In genomic region chr3:60941451-60941850, GRCm38 (mm10) we compare ENCODE assay signal across 35 mouse cellular contexts.
"Had no signal": no experiment of that assay in that cellular context is flagged by ENCODE, and none has a peak within 500 bp of the region (broad histone marks: within the 10 kb centered on the region; RNA-seq: fewer than 3 reads in every experiment).

No protein-coding gene starts in this region.

- ATAC-seq: hindbrain, embryonic 16.5 days; hindbrain, postnatal 0 days; inflammation-experienced regulatory T-cells, adult 6 months; intestine, embryonic 15.5 days; intestine, embryonic 16.5 days; intestine, postnatal 0 days had no signal

- H3K36me3 ChIP-seq: heart, embryonic 10.5 days; heart, embryonic 12.5 days; heart, embryonic 13.5 days; heart, embryonic 15.5 days; hindbrain, embryonic 10.5 days; hindbrain, embryonic 12.5 days; hindbrain, embryonic 13.5 days; hindbrain, embryonic 15.5 days; intestine, embryonic 15.5 days; kidney, embryonic 15.5 days had no signal

- H3K4me3 ChIP-seq: heart, embryonic 10.5 days; heart, embryonic 12.5 days; heart, embryonic 13.5 days; heart, embryonic 15.5 days; hindbrain, embryonic 10.5 days; hindbrain, embryonic 12.5 days; hindbrain, embryonic 13.5 days; hindbrain, embryonic 15.5 days; intestine, embryonic 15.5 days; kidney, embryonic 15.5 days; layer of hippocampus, adult 2 months had no signal

- H3K9ac ChIP-seq: heart, embryonic 12.5 days; heart, embryonic 13.5 days; heart, embryonic 15.5 days; hindbrain, embryonic 12.5 days; hindbrain, embryonic 13.5 days; hindbrain, embryonic 14.5 days; hindbrain, embryonic 15.5 days; intestine, embryonic 15.5 days; kidney, embryonic 15.5 days had no signal

- H3K4me2 ChIP-seq: heart, embryonic 11.5 days; heart, embryonic 12.5 days; heart, embryonic 13.5 days; heart, embryonic 15.5 days; hindbrain, embryonic 12.5 days; hindbrain, embryonic 13.5 days; hindbrain, embryonic 14.5 days; hindbrain, embryonic 15.5 days; intestine, embryonic 15.5 days; kidney, embryonic 15.5 days had no signal

- H3K9me3 ChIP-seq: heart, embryonic 10.5 days; heart, embryonic 12.5 days; heart, embryonic 13.5 days; heart, embryonic 15.5 days; hindbrain, embryonic 10.5 days; hindbrain, embryonic 12.5 days; hindbrain, embryonic 13.5 days; hindbrain, embryonic 15.5 days; intestine, embryonic 15.5 days; kidney, embryonic 15.5 days had no signal

- H3K27me3 ChIP-seq: heart, embryonic 12.5 days; heart, embryonic 13.5 days; heart, embryonic 15.5 days; hindbrain, embryonic 12.5 days; hindbrain, embryonic 13.5 days; hindbrain, embryonic 15.5 days; intestine, embryonic 15.5 days; kidney, embryonic 15.5 days had no signal

- DNase-seq: heart, postnatal 10 days; heart, postnatal 14 days; heart, postnatal 36 days; heart, postnatal 4 days; kidney, adult 11 months; kidney, adult 18-20 months; kidney, adult 2 months; kidney, adult 8-10 months; kidney, adult 9 months; kidney, postnatal 10 days; kidney, postnatal 14 days; kidney, postnatal 25 days; kidney, postnatal 36 days; kidney, postnatal 4 days; layer of hippocampus, adult 9-11 months; layer of hippocampus, postnatal 36 days had no signal

- H3K27ac ChIP-seq: heart, embryonic 10.5 days; heart, embryonic 13.5 days; heart, embryonic 15.5 days; hindbrain, embryonic 10.5 days; hindbrain, embryonic 12.5 days; hindbrain, embryonic 13.5 days; hindbrain, embryonic 14.5 days; hindbrain, embryonic 15.5 days; hindbrain, postnatal 0 days; intestine, embryonic 15.5 days; kidney, embryonic 15.5 days; kidney, postnatal 0 days; layer of hippocampus, adult 2 months had no signal

- H3K4me1 ChIP-seq: heart, embryonic 10.5 days; heart, embryonic 12.5 days; heart, embryonic 13.5 days; heart, embryonic 15.5 days; hindbrain, embryonic 10.5 days; hindbrain, embryonic 12.5 days; hindbrain, embryonic 13.5 days; hindbrain, embryonic 15.5 days; intestine, embryonic 15.5 days; kidney, embryonic 15.5 days had no signal
